Mouse (Mus musculus): ENCODE measurements at regions not wholly inside any gene's neighbourhood (a gene's known extent, or its start where the extent isn't known, plus 50 kb on each side); places are given as distances from the start of the nearest gene placed in this dataset.

DNA sequence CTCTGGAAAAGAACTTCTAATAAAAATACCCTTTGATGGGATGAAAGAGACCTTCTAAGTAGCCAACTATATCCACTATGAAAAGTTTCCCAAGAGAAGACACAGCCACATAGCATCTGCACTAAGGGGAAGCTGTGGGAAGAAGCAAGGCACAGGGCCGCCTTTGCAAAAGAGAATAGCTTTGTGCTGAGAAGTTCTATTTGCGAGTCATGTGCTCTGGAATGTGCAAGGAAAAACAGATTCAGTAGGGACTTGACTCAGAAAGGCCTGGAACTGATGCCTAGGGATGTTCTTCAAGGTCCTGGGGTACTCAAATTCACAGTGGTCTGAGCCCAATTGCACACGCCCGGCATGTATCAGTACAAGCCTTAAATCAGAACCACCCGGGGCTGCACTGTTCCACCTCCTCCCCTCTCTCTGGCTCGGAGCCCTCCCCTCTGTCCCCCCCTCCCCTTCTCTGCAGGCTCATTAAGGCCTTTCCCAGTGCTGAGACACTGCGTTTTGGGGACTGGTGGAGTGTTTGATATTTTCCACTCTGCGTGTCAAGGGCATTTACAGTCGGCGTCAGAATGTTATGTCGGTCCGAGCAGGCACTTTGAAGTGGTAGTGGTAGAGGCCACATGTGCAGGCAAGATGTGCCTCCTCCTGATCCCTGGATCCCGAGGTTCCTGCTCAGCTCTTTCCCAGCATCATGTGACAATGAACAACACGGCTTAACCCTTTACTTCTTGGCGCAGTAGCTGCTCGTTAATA is 150.4 kb downstream of the Mettl11b start:
- 30% methylated on average over 16 of the region's 16 CpGs for WGBS
- no peak for TF ChIP-seq CTCF (IDR thresholded peaks at IDR 0.05; ENCODE audit: low read depth)
- ATAC-seq (ENCODE audit: insufficient read depth): peak; percentile 85
- Histone ChIP-seq H3K27me3 (ENCODE audit: insufficient read depth, low read length) (no peaks in the 10 kb centered on the region), H3K4me2 (peak overlapping the region; percentile 37), H3K4me1 (ENCODE audit: insufficient read depth) (peaks cover 11% of the 10 kb centered on the region; the same call in 1 of the 2 replicates), H3K4me3 (ENCODE audit: low read depth, low read length) (no peak overlapping the region), H3K9me3 (ENCODE audit: low read depth, low read length) (no peaks in the 10 kb centered on the region), H3K36me3 (ENCODE audit: insufficient read depth) (no peaks in the 10 kb centered on the region), H3K27ac (ENCODE audit: low read depth) (no peak overlapping the region), H3K9ac (no peak overlapping the region)
- DNase-seq: peak; percentile 56

DNA sequence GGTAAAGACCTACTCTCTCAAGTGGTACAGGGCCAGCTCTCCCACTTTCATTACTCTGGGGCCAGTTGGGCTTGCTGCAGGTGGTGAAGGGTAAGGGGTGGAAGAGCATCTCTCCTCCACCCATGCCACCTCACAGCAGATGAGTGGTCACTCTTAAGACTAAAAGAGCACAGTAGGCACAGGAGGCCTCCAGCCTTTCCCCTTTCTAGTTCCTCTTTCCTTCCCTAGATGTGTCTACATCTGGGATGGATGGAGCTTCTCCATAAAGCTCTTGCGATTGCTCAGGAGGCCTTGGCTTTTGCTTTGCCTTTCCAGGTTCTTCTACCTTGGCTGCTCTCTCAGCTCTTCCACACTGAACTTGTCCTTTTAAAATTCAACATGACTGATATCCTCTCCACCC is 151.5 kb downstream of the Mettl11b start:
- DNase-seq (no peak), ATAC-seq (ENCODE audit: insufficient read depth) (no peak)
- no peaks in the 10 kb centered on the region for H3K27me3 ChIP-seq (ENCODE audit: insufficient read depth, low read length)
- no peak overlapping the region for H3K27ac ChIP-seq (ENCODE audit: low read depth)
- no peak overlapping the region for H3K4me3 ChIP-seq (ENCODE audit: low read depth, low read length)
- H3K9ac ChIP-seq: no peak overlapping the region
- TF ChIP-seq CTCF (IDR thresholded peaks at IDR 0.05; ENCODE audit: low read depth): no peak
- H3K4me1 ChIP-seq (ENCODE audit: insufficient read depth): peaks cover 11% of the 10 kb centered on the region; the same call in 1 of the 2 replicates
- WGBS: 96% methylated on average over 1 of the region's 1 CpGs
- H3K36me3 ChIP-seq (ENCODE audit: insufficient read depth): no peaks in the 10 kb centered on the region
- no peaks in the 10 kb centered on the region for H3K9me3 ChIP-seq (ENCODE audit: low read depth, low read length)
- no peak overlapping the region for H3K4me2 ChIP-seq

DNA sequence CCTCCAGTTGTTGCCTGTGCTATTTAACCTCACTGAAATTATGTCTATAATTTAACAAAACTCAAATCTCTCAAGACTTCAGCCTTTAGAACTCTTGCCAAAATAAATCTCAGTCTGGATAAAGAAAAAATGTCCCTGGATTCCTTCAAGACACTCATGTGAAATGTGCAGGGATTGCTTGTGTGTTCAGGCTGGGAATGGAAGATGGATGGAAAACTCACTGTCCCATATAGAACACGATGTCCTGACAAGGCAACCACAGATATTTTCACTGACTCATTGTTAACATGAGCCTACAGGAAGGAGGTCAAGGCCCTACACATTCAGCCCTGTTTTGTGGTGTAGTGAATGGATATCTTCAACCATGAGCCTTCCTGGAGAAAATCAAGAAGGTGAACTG is 160.3 kb upstream of the Gorab start:
- Histone ChIP-seq H3K36me3 (ENCODE audit: insufficient read depth) (no peaks in the 10 kb centered on the region), H3K4me3 (ENCODE audit: low read depth, low read length) (no peak overlapping the region), H3K4me1 (ENCODE audit: insufficient read depth) (no peaks in the 10 kb centered on the region), H3K9ac (no peak overlapping the region), H3K27ac (ENCODE audit: low read depth) (no peak overlapping the region), H3K4me2 (no peak overlapping the region), H3K27me3 (ENCODE audit: insufficient read depth, low read length) (no peaks in the 10 kb centered on the region), H3K9me3 (ENCODE audit: low read depth, low read length) (no peaks in the 10 kb centered on the region)
- DNase-seq (no peak), ATAC-seq (ENCODE audit: insufficient read depth) (no peak)
- 45% methylated on average over 1 of the region's 1 CpGs for WGBS
- TF ChIP-seq CTCF (IDR thresholded peaks at IDR 0.05; ENCODE audit: low read depth): no peak

DNA sequence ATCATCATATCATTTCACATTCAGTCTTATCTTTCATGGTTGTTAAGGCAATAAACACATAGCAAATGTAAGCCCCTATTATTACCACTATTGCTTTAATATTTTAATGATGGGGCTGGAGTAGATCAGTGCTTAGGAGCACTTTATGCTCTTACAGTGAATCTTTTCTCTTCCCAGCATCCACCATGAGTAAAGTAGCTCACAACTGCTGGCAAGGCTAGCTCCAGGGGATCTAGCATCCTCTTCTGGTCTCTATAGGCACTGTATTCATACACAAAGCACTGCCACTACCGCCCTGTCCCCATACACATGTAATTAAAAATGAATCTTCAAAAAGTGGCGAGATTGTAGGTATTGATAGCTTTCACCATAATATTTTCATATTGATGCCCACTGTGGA is 159.6 kb upstream of the Gorab start:
- Histone ChIP-seq H3K27ac (ENCODE audit: low read depth) (no peak overlapping the region), H3K9ac (no peak overlapping the region), H3K4me1 (ENCODE audit: insufficient read depth) (no peaks in the 10 kb centered on the region), H3K4me2 (no peak overlapping the region), H3K9me3 (ENCODE audit: low read depth, low read length) (no peaks in the 10 kb centered on the region), H3K27me3 (ENCODE audit: insufficient read depth, low read length) (no peaks in the 10 kb centered on the region), H3K36me3 (ENCODE audit: insufficient read depth) (no peaks in the 10 kb centered on the region), H3K4me3 (ENCODE audit: low read depth, low read length) (no peak overlapping the region)
- DNase-seq (no peak), ATAC-seq (ENCODE audit: insufficient read depth) (no peak)
- WGBS: 91% methylated on average over 2 of the region's 2 CpGs
- TF ChIP-seq CTCF (IDR thresholded peaks at IDR 0.05; ENCODE audit: low read depth): no peak

DNA sequence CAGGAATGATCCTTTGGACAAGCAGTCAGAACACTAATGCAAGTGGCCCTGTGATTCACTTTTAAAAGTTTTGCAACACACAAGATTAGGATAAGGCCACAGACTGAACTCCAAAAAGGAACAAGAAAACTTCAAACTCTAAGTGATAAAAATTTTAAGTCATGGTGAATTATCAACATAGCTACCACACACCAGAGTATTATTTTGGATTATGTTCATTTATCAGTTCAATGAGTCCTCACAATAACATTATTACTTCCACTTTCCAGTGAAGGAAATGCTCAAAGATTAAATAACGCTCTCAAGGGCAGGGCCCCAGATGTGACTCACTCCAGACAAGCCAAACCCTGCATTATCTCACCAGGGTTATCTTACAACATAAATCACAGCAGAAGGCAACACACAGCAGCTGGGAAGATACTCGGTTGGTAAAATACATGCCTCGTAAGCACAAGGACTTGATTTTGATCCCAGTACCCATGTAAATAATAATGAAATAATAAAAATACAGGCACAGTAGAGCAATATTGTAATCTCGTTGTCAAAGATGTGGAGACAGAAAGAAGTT is 158.8 kb upstream of the Gorab start:
- no peaks in the 10 kb centered on the region for H3K9me3 ChIP-seq (ENCODE audit: low read depth, low read length)
- no peaks in the 10 kb centered on the region for H3K4me1 ChIP-seq (ENCODE audit: insufficient read depth)
- H3K4me3 ChIP-seq (ENCODE audit: low read depth, low read length): no peak overlapping the region
- 31% methylated on average over 4 of the region's 4 CpGs for WGBS
- TF ChIP-seq CTCF (IDR thresholded peaks at IDR 0.05; ENCODE audit: low read depth): no peak
- no peak for DNase-seq
- no peaks in the 10 kb centered on the region for H3K27me3 ChIP-seq (ENCODE audit: insufficient read depth, low read length)
- H3K4me2 ChIP-seq: no peak overlapping the region
- no peak for ATAC-seq (ENCODE audit: insufficient read depth)
- no peak overlapping the region for H3K9ac ChIP-seq
- peak overlapping the region; percentile 30; the same call in 1 of the 2 replicates for H3K27ac ChIP-seq (ENCODE audit: low read depth)
- no peaks in the 10 kb centered on the region for H3K36me3 ChIP-seq (ENCODE audit: insufficient read depth)

DNA sequence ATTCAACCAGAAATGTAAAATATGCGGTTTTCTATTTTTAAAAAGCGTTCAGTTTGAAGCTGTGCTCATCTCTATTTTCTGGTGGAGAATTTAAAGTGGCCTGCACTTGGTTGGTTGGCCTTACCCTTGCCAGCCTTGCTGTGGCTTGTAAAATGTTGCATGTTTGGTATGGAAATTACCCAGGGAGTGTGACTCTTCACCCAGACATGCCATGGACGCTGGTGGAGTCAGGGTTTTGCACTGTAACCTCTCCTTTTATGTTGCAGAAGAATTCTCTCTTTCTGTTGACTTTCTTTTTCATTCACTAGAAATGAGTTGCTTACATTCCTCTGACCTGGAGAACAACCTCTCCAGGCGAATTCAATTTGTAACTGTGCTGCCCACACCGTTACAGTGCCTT is 157.5 kb upstream of the Gorab start:
- Histone ChIP-seq H3K27me3 (ENCODE audit: insufficient read depth, low read length) (no peaks in the 10 kb centered on the region), H3K9ac (no peak overlapping the region), H3K4me3 (ENCODE audit: low read depth, low read length) (no peak overlapping the region), H3K4me2 (no peak overlapping the region), H3K4me1 (ENCODE audit: insufficient read depth) (no peaks in the 10 kb centered on the region), H3K27ac (ENCODE audit: low read depth) (0 out of 2 replicates have a peak overlapping the region, but pooled peaks have one; percentile 8), H3K9me3 (ENCODE audit: low read depth, low read length) (no peaks in the 10 kb centered on the region), H3K36me3 (ENCODE audit: insufficient read depth) (no peaks in the 10 kb centered on the region)
- no peak for TF ChIP-seq CTCF (IDR thresholded peaks at IDR 0.05; ENCODE audit: low read depth)
- 42% methylated on average over 5 of the region's 5 CpGs for WGBS
- ATAC-seq (ENCODE audit: insufficient read depth) (no peak), DNase-seq (no peak)

DNA sequence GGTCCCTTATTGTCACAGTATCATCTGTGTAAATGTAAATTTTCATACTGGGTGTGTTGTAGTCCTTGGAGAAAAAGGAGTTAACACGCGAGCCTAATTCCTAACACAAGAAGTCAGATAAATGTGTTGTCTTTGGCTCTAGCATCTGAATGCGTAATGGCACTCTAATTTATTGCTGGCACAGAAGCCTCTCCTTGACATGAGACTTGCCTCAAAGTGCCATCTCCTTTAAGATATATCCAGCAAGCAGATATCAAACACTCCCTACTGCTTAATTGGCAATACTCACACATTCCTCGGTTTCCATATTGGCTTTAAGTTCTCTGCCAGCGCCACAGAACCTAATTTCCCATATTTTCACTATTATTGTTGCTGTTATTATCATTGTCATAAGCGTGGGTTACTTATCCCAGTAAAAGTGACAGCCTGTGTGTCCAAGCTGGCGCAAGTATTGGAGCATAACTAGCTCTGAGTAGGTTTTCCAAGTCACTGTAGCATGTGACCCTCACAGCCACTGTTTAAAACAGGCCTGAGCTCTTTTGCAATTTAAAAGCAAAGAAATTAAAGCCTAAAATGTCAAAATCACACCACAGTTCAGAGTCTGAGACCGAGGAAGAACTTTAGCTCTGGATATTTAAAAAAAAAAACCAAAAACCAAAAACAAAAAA is 156.9 kb upstream of the Gorab start:
- no peak overlapping the region for H3K9ac ChIP-seq
- H3K4me1 ChIP-seq (ENCODE audit: insufficient read depth): no peaks in the 10 kb centered on the region
- H3K4me3 ChIP-seq (ENCODE audit: low read depth, low read length): no peak overlapping the region
- H3K36me3 ChIP-seq (ENCODE audit: insufficient read depth): no peaks in the 10 kb centered on the region
- TF ChIP-seq CTCF (IDR thresholded peaks at IDR 0.05; ENCODE audit: low read depth): no peak
- H3K4me2 ChIP-seq: no peak overlapping the region
- 74% methylated on average over 8 of the region's 8 CpGs for WGBS
- no peaks in the 10 kb centered on the region for H3K9me3 ChIP-seq (ENCODE audit: low read depth, low read length)
- ATAC-seq (ENCODE audit: insufficient read depth) (no peak), DNase-seq (no peak)
- H3K27ac ChIP-seq (ENCODE audit: low read depth): no peak overlapping the region
- no peaks in the 10 kb centered on the region for H3K27me3 ChIP-seq (ENCODE audit: insufficient read depth, low read length)

All from lung, embryonic 14.5 days (tissue).